Mouse (Mus musculus): ENCODE results near the gene Cep19. TPM values are rescaled to one million over a fixed set of nuclear protein-coding genes. Genes with fewer than 3 reads are reported as not detected.

The Cep19 gene
- polyA plus RNA-seq, 1 experiment, result 13.0 TPM

GRCm38 (mm10) chr16:32115781-32116180 lies 16.2 kb downstream of the Cep19 start:
- H3K4me1 ChIP-seq (ENCODE audit: control insufficient read depth, insufficient read depth, low read length), result peaks cover 4% of the 10 kb centered on the region
- peak overlapping the region; percentile 21; the same call in 1 of the 2 replicates for H3K4me3 ChIP-seq (ENCODE audit: low read depth, low read length)
- no peaks in the 10 kb centered on the region for H3K9me3 ChIP-seq (replicated peaks; ENCODE audit: control insufficient read depth, insufficient read depth, low read length, poor library complexity, severe bottlenecking)
- H3K27me3 ChIP-seq (ENCODE audit: control insufficient read depth, insufficient read depth, low read length, poor library complexity, severe bottlenecking), result no peaks in the 10 kb centered on the region
- peak overlapping the region; percentile 27; the same call in 1 of the 2 replicates for H3K9ac ChIP-seq (ENCODE audit: low read depth, poor library complexity, severe bottlenecking)
- no peaks in the 10 kb centered on the region for H3K36me3 ChIP-seq (ENCODE audit: control insufficient read depth, insufficient read depth, low read length, poor library complexity, severe bottlenecking)
- H3K27ac ChIP-seq (ENCODE audit: insufficient read depth, low read length), result no peak overlapping the region
- TF ChIP-seq EP300 (IDR thresholded peaks at IDR 0.05; ENCODE audit: insufficient read depth, low read depth, low read length), result no peak
- TF ChIP-seq CTCF (IDR thresholded peaks at IDR 0.05; ENCODE audit: low read depth, low read length), result no peak
- no peak for TF ChIP-seq POLR2A (IDR thresholded peaks at IDR 0.05; ENCODE audit: insufficient read depth, low read length)

DNA sequence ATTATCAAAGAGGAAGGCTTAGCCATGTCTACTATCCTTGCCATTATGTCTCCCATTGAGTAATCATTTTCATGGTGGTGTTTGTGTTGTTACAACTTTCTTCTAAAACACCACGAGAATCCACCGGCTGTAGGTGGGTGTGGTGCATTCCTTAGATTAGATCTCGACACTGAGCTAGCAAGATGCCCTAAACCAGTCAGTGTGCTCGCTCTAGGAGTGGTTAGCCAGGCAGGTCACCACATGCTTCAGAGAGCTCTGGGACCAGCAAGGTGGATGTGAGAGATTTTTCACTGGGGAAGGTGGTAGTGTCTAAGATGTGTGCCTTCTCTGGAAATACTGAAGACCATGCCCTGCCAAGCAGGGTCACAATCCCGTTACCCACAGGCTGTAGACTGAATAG lies 16.6 kb downstream of the Cep19 start:
- Histone ChIP-seq H3K9me3 (replicated peaks; ENCODE audit: control insufficient read depth, insufficient read depth, low read length, poor library complexity, severe bottlenecking) (no peaks in the 10 kb centered on the region), H3K9ac (ENCODE audit: low read depth, poor library complexity, severe bottlenecking) (peak overlapping the region; percentile 27; the same call in 1 of the 2 replicates), H3K4me3 (ENCODE audit: low read depth, low read length) (no peak overlapping the region), H3K4me1 (ENCODE audit: control insufficient read depth, insufficient read depth, low read length) (peaks cover 4% of the 10 kb centered on the region), H3K36me3 (ENCODE audit: control insufficient read depth, insufficient read depth, low read length, poor library complexity, severe bottlenecking) (no peaks in the 10 kb centered on the region), H3K27ac (ENCODE audit: insufficient read depth, low read length) (no peak overlapping the region), H3K27me3 (ENCODE audit: control insufficient read depth, insufficient read depth, low read length, poor library complexity, severe bottlenecking) (no peaks in the 10 kb centered on the region)
- TF ChIP-seq POLR2A (IDR thresholded peaks at IDR 0.05; ENCODE audit: insufficient read depth, low read length), result no peak
- no peak for TF ChIP-seq EP300 (IDR thresholded peaks at IDR 0.05; ENCODE audit: insufficient read depth, low read depth, low read length)
- no peak for TF ChIP-seq CTCF (IDR thresholded peaks at IDR 0.05; ENCODE audit: low read depth, low read length)

DNA sequence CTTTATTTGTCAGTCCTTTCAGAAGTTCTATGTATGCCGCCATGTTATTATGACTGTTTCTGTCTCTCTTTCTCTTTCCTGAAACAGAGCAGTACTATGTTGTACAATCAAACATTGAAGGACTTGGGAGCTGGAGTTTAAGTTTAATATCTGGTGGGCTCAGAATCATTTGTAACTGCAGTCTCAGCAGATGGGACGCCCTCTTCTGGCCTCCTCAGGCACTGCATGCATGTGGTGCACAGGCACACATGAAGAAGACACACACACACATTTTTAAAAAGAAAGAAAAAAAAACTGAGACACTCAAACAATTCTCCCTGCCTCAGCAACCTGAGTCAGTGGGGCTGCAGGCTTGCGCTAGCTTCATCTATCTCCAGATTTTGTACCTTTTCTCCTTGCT lies 20.9 kb downstream of the Cep19 start:
- Histone ChIP-seq H3K27ac (ENCODE audit: insufficient read depth, low read length) (no peak overlapping the region), H3K9me3 (replicated peaks; ENCODE audit: control insufficient read depth, insufficient read depth, low read length, poor library complexity, severe bottlenecking) (no peaks in the 10 kb centered on the region), H3K9ac (ENCODE audit: low read depth, poor library complexity, severe bottlenecking) (no peak overlapping the region), H3K4me1 (ENCODE audit: control insufficient read depth, insufficient read depth, low read length) (peaks cover 1% of the 10 kb centered on the region), H3K4me3 (ENCODE audit: low read depth, low read length) (no peak overlapping the region), H3K27me3 (ENCODE audit: control insufficient read depth, insufficient read depth, low read length, poor library complexity, severe bottlenecking) (no peaks in the 10 kb centered on the region), H3K36me3 (ENCODE audit: control insufficient read depth, insufficient read depth, low read length, poor library complexity, severe bottlenecking) (no peaks in the 10 kb centered on the region)
- TF ChIP-seq CTCF (IDR thresholded peaks at IDR 0.05; ENCODE audit: low read depth, low read length) (peak; percentile 26), POLR2A (IDR thresholded peaks at IDR 0.05; ENCODE audit: insufficient read depth, low read length) (no peak)

- no peaks in the 10 kb centered on the region for H3K9me3 ChIP-seq (replicated peaks; ENCODE audit: control insufficient read depth, insufficient read depth, low read length, poor library complexity, severe bottlenecking)
- no peak overlapping the region for H3K27ac ChIP-seq (ENCODE audit: insufficient read depth, low read length)
- no peak overlapping the region for H3K4me3 ChIP-seq (ENCODE audit: low read depth, low read length)
- peaks cover 4% of the 10 kb centered on the region for H3K4me1 ChIP-seq (ENCODE audit: control insufficient read depth, insufficient read depth, low read length)
- H3K36me3 ChIP-seq (ENCODE audit: control insufficient read depth, insufficient read depth, low read length, poor library complexity, severe bottlenecking), result no peaks in the 10 kb centered on the region
- no peak overlapping the region for H3K9ac ChIP-seq (ENCODE audit: low read depth, poor library complexity, severe bottlenecking)
- no peaks in the 10 kb centered on the region for H3K27me3 ChIP-seq (ENCODE audit: control insufficient read depth, insufficient read depth, low read length, poor library complexity, severe bottlenecking)
- TF ChIP-seq EP300 (IDR thresholded peaks at IDR 0.05; ENCODE audit: insufficient read depth, low read depth, low read length) (no peak), POLR2A (IDR thresholded peaks at IDR 0.05; ENCODE audit: insufficient read depth, low read length) (no peak), CTCF (IDR thresholded peaks at IDR 0.05; ENCODE audit: low read depth, low read length) (no peak)
These were observed 24.4 kb downstream of the Cep19 start for GRCm38 (mm10) chr16:32124020-32124419.

GRCm38 (mm10) chr16:32124444-32125335 lies 25.1 kb downstream of the Cep19 start:
- H3K27me3 ChIP-seq (ENCODE audit: control insufficient read depth, insufficient read depth, low read length, poor library complexity, severe bottlenecking), result no peaks in the 10 kb centered on the region
- H3K36me3 ChIP-seq (ENCODE audit: control insufficient read depth, insufficient read depth, low read length, poor library complexity, severe bottlenecking), result no peaks in the 10 kb centered on the region
- H3K9me3 ChIP-seq (replicated peaks; ENCODE audit: control insufficient read depth, insufficient read depth, low read length, poor library complexity, severe bottlenecking), result no peaks in the 10 kb centered on the region
- H3K4me1 ChIP-seq (ENCODE audit: control insufficient read depth, insufficient read depth, low read length), result peaks cover 4% of the 10 kb centered on the region
- no peak overlapping the region for H3K4me3 ChIP-seq (ENCODE audit: low read depth, low read length)
- peak overlapping the region; percentile 61 for H3K27ac ChIP-seq (ENCODE audit: insufficient read depth, low read length)
- TF ChIP-seq POLR2A (IDR thresholded peaks at IDR 0.05; ENCODE audit: insufficient read depth, low read length), result no peak
- TF ChIP-seq EP300 (IDR thresholded peaks at IDR 0.05; ENCODE audit: insufficient read depth, low read depth, low read length), result no peak
- no peak for TF ChIP-seq CTCF (IDR thresholded peaks at IDR 0.05; ENCODE audit: low read depth, low read length)
- H3K9ac ChIP-seq (ENCODE audit: low read depth, poor library complexity, severe bottlenecking), result no peak overlapping the region

DNA sequence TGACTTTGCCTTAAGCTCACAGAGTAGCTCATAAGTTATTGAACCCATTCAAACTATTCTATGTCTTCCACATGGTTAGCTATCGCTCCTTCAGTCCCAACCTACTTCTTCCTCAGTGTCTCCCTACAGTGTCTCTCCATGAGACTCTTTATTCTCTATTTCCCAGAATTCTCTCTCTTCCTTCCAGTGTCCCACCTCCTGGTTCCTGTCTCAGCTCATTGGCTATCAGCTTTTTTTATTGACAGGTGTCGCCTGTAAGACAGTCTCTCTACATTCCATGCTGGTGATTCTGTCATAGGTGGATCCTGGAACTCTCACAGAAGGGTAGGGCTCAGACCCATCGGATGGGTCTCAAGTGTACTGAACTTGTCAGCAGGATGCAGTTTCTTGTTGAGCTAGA lies 25.8 kb downstream of the Cep19 start:
- Histone ChIP-seq H3K4me3 (ENCODE audit: low read depth, low read length) (no peak overlapping the region), H3K27ac (ENCODE audit: insufficient read depth, low read length) (no peak overlapping the region), H3K27me3 (ENCODE audit: control insufficient read depth, insufficient read depth, low read length, poor library complexity, severe bottlenecking) (no peaks in the 10 kb centered on the region), H3K4me1 (ENCODE audit: control insufficient read depth, insufficient read depth, low read length) (peaks cover 4% of the 10 kb centered on the region), H3K36me3 (ENCODE audit: control insufficient read depth, insufficient read depth, low read length, poor library complexity, severe bottlenecking) (no peaks in the 10 kb centered on the region), H3K9me3 (replicated peaks; ENCODE audit: control insufficient read depth, insufficient read depth, low read length, poor library complexity, severe bottlenecking) (no peaks in the 10 kb centered on the region), H3K9ac (ENCODE audit: low read depth, poor library complexity, severe bottlenecking) (no peak overlapping the region)
- no peak for TF ChIP-seq EP300 (IDR thresholded peaks at IDR 0.05; ENCODE audit: insufficient read depth, low read depth, low read length)
- TF ChIP-seq POLR2A (IDR thresholded peaks at IDR 0.05; ENCODE audit: insufficient read depth, low read length), result no peak
